Mouse (Mus musculus) left cerebral cortex, postnatal 4 days (tissue): ENCODE results near the gene Evx2. TPM values are rescaled to one million over a fixed set of nuclear protein-coding genes. Genes with fewer than 3 reads are reported as not detected.

Experiments
- DNase-seq: peaks from one replicate; pipeline ENCODE4 v3.0.0-alpha.2; 2022
- intact Hi-C: fragments of 180-260 bp; cut with DNase I; formaldehyde crosslinking; loops from one replicate; pipeline ENCODE4 v1.15.1; 2025
- total RNA-seq, 2 experiments: library from RNA; stranded (reverse); gene quantifications; 2 replicates each; pipeline ENCODE4 v1.2.3; 2021

Evx2 gene
- total RNA-seq, 2 experiments from 2014 or later = not detected

DNA sequence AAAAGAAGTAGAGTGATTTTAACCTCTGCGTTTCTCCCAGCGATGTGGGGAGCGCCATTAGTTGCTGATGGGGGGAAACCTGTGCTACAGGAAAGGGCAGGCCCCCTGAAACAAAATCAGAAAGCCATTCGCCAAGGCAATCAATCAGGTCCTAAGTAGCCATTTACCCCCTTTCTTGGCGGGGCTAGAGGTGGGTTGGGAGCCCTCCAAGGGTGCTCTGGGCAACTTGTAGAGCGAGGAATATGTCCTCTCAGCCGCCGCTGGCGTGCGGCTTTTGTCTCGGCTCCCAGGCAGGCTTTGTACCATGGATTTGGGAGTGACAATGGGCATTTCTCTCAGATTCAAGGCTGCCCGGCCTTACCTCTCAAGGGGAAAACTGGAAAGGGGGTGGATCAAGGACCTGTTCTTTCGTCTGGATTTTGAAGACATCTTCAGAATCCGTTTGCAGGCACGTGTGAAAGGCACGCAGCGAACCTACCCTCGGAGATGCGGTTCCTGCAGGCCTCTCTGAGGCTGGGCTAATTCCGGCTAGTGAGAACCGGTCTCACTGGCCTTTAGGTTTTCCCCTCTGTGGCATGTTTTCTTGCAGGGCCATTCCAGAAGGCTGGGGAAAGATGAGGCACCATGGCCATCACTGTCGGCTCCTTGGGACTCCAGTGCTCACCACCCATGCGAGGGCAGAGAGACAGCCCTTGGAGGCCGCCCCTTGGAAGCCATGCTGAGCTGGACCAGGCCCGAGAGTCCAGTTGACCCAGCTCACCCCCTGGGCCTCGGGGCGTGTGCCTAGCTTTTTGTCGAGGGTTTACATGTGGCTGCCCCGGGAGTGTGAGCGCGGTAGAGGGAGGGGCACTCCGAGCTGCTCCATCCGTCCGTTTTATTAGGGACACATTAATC lies 37.3 kb upstream of the Evx2 start:
- no peak for DNase-seq
- intact Hi-C loops = loop anchor here (10.0 kb wide), 1 partner anchor 1408 kb away; no protein-coding TSS in a partner anchor

DNA sequence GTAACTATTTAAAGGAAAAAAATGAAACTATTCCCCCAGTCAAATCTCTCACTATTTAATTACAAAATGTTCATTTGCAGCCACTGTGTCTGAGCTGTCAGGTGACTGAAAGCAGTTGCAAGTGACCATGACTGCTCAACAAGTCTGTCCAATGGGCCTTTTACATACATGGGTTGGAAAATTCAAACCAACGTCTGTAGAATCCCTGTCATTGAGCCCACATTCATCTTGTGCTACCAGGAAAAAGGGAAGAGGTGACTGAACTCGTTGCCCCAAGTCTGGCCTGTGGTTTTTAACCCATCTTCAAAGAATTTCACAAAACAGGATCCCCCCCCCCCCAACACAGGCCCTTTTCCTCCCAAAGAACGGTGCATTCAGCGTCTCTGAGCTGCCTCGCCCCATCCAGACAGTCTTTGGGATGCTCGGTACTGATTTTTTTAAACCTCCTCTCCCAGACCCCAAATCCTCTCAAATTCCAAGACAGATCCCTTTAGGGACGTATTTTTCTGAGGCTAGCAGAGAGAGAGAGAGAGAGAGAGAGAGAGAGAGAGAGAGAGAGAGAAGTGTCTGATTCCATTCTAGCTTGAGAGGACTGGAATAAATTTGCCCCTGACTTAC lies 36.6 kb upstream of the Evx2 start:
- no peak for DNase-seq
- intact Hi-C loops = loop anchor here (10.0 kb wide), 1 partner anchor 1409 kb away; no protein-coding TSS in a partner anchor

DNA sequence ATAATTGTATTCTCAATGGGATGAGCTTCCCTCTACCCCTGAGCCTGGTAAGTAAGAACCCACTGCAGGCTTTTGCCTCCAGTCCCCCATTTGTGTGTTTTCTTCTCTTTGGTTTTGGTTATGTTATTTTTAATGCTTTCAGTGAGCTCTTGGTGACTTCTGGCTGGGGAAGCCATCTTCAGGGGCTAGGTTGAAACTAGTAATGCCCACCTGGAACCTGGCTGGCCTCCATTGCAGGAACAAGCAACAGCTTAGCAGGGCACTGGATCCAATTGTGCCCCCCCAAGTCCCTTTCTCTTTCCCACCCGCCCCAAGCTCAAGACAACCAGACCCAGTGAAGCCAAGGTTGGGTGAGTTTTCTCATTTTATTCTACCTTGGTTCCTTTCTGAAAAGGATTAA lies 36.0 kb upstream of the Evx2 start:
- no peak for DNase-seq
- intact Hi-C loops = loop anchor here (10.0 kb wide), 1 partner anchor 1409 kb away; no protein-coding TSS in a partner anchor

DNA sequence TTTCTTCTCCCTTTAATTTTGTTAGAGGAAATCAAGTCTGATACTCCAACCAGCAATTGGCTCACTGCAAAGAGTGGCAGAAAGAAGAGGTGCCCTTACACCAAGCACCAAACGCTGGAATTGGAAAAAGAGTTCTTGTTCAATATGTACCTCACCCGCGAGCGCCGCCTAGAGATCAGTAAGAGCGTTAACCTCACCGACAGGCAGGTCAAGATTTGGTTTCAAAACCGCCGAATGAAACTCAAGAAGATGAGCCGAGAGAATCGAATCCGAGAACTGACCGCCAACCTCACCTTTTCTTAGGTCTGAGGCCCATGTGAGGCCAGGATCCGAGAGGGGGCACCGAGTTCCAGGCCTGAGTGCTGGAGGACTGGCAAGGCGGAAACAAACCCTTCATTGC lies 34.7 kb upstream of the Evx2 start:
- intact Hi-C loops = loop anchor here (10.0 kb wide), 1 partner anchor 1411 kb away; no protein-coding TSS in a partner anchor
- no peak for DNase-seq

DNA sequence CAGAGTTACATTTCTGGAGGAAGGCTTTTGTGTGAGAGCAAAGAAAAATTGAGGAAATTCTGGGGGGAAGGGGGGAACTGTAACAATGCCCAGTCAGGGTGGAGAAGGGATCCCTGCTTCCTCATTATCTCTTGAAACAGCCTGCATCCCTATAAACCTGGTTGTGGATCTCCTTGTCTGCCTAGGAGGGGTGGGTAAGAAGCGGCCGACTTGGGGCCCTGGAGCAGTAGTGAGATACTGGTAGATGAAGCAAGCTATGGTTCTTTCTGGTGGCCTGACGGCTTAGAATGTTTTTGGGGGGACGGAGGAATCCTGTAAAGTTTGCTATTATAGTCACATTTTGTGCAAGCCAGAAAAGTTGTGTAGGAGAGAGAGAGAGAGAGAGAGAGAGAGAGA lies 34.1 kb upstream of the Evx2 start:
- no peak for DNase-seq
- intact Hi-C loops = loop anchor here (10.0 kb wide), 1 partner anchor 1411 kb away; no protein-coding TSS in a partner anchor

DNA sequence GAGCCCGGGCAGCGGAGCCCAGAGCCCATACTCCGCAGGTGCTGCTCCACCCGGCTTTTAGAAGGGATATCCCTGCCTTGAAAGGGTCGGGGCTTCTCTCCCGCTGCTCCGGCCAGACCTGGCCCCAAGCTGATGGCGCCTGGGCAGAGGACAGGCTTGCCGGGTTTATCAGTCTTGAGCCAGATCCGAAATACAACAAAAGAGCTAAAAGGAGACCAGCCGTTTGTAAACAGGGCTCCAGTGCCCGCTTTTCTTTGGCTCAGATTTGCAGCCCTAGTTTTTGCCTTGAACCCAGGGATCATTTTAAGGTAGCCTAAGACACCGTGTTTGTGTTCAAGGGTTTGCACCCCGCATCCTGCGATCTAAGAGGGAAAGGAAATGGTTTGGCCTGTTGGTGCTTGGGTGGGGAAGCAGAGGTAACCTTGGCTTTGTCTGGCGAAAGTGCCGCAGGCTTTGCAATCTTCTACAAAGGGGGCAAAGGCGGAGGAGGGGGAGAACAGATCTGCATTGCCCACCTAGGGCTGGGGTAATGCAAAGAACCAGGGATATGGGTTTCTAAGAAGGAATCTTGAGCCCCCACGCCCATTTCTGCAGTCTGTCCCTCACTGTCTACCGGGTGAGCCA lies 33.6 kb upstream of the Evx2 start:
- intact Hi-C loops = loop anchor here (10.0 kb wide), 1 partner anchor 1412 kb away; no protein-coding TSS in a partner anchor

DNA sequence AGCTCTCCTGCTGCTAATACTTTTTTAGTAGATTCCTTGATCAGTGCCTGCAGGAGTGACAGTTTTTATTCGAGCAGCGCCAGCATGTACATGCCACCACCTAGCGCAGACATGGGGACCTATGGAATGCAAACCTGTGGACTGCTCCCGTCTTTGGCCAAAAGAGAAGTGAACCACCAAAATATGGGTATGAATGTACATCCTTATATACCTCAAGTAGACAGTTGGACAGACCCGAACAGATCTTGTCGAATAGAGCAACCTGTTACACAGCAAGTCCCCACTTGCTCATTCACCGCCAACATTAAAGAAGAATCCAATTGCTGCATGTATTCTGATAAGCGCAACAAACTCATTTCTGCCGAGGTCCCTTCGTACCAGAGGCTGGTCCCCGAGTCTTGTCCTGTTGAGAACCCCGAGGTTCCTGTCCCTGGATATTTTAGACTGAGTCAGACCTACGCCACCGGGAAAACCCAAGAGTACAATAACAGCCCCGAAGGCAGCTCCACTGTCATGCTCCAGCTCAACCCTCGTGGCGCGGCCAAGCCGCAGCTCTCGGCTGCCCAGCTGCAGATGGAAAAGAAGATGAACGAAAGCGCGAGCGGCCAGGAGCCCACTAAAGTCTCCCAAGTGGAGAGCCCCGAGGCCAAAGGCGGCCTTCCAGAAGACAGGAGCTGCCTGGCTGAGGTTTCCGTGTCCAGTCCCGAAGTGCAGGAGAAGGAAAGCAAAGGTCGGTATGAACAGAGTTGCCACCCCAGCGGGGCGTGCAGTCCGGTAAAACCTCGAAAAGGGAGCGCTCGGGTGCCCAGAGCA lies 32.8 kb upstream of the Evx2 start:
- intact Hi-C loops = loop anchor here (10.0 kb wide), 1 partner anchor 1413 kb away; no protein-coding TSS in a partner anchor
- DNase-seq = no peak

More for the DNA sequence above, 33.6 kb upstream of the Evx2 start:
- no peak for DNase-seq

DNA sequence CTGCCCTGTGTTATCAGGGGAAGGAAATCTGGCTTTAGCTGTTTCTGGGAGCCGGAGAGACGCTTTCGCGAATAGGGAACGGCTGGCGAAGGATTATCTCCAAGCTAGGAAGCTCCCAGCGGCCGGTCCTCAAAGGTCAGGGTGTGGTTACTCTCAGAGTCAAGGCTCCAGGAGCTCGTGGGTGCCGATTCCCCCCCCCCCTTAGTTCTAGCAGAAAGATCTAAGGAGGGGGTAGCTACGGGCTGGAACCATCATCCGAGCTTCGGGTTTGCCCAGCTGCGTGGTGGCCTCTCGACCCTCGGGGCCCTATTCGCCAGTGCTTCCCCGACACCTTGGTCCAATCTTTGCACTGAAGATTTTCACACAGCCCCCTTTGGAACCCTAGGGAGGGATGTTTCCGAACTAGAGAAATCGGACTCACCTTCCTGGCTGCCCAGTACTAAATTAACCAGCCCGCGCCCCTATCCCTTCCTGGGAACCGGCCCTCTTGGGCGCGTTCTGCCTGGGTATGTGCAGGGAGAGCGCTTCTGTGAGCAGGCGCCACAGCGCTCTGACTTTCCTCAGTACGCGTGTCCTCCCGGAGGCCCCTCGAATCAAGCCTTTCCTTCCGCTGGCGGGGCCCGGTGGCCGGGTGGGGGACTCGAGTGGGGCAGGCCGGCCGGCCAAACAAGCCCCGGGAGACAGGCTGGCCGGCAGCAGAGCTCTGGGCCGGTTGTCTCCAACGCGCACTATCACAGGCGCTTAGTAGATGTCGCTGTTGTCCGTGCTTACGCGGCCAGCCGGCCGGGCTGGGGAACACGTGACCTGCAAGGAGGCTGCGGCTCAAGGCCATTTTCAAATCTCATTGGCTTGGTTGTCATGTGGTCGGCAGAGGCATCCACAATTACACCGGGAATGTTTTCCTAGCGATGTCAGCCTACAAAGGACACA lies 31.9 kb upstream of the Evx2 start, which contains the start of gene Hoxd10:
Gene Hoxd10, plus strand, starts transcription at position 903 of the 930 bp plus-strand sequence.
- intact Hi-C loops = loop anchor here (10.0 kb wide), 1 partner anchor 1414 kb away; no protein-coding TSS in a partner anchor
- peak; percentile 52 for DNase-seq

DNA sequence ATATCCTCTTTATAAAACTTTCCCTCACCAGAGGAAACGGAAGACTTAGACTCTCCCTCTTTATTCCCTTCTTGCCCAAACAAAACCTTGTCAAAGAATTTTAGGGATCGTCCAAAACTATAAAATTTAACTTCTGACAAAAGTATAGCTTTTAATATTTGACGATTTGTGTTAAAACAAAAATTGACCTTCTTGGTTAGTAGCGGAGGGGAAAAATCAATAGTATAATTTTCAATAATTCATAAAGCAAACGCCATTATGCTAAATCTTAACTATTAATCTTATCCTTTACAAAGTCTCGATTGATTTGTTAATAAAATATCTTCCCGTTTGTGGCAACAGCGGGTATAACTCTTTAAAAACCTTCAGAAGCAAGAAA lies 31.0 kb upstream of the Evx2 start:
- intact Hi-C loops = loop anchor here (10.0 kb wide), 1 partner anchor 1414 kb away; no protein-coding TSS in a partner anchor
- DNase-seq = no peak

DNA sequence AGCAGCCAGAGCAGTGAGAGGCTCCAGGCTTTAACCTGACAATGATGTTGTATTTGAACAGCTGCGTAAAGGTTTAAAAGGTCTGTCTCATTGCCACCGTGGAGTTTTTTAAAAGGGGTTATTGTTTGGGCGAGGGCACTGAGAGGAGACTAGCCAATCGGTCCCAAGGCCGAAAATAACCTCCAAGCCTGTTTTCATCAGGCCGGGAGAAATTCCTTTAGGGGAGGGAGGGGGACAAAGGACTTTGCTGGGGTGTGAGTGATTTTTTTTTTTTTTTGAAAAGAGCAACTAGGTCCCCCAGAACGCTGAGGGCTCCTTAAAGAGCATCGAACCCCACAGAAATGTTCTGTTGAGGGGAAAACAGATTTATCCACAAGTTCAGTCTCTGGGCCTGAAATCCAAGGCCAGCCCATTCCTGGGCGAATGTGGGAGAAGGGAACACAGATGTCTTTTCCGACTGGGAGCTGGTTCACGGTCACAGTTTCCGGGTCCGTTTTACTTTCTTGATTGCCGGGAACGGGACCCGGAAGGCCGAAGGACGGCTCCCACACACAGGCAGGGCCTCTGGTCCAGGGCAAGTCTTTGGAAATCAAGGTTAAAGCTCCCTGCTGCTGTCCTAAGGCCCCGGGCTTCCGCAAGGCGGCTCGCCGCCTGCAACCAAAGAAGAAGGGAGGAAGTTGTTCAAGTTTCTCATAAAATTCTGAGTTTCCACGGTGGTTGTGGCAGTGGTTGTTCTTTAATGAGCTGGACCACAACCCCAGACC lies 30.4 kb upstream of the Evx2 start:
- intact Hi-C loops = loop anchor here (10.0 kb wide), 1 partner anchor 1415 kb away; no protein-coding TSS in a partner anchor
- DNase-seq = no peak

DNA sequence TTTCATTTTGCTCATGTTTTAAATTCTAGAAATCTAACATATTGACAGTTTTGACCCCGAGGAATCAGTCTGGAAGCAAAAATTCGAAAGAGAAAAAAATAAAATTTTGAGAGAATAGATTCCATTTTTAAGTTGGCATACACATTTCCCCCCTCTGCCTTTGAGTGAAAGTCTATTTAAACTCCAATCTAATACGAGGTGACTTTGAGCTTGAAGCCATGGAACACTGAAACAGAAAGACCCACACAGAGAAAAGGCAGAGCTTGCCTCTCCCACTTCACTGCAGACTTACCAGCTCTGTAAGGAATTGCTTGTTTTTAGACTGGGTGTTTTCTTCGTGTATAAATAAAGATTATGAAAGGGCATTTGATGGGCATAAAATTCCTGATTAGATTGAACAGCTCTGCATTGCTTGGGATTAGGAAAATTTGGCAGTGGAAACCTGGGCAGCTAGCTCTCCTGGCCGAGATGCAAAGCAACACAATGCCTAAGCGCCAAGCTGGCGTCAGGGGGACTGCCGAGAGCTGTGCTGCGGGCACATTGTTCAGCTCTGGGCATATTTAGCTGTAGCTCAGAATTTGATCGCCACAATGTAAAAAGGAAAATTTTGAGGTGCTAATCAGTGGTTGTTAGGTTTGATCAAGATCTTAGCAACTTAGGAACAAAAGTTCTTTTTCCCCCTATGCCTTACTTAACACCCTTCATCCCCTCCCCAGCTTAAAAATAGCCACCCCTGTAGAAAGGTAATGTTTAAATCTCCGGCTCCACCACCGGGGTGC lies 29.6 kb upstream of the Evx2 start:
- no peak for DNase-seq
- intact Hi-C loops = no loop called here

DNA sequence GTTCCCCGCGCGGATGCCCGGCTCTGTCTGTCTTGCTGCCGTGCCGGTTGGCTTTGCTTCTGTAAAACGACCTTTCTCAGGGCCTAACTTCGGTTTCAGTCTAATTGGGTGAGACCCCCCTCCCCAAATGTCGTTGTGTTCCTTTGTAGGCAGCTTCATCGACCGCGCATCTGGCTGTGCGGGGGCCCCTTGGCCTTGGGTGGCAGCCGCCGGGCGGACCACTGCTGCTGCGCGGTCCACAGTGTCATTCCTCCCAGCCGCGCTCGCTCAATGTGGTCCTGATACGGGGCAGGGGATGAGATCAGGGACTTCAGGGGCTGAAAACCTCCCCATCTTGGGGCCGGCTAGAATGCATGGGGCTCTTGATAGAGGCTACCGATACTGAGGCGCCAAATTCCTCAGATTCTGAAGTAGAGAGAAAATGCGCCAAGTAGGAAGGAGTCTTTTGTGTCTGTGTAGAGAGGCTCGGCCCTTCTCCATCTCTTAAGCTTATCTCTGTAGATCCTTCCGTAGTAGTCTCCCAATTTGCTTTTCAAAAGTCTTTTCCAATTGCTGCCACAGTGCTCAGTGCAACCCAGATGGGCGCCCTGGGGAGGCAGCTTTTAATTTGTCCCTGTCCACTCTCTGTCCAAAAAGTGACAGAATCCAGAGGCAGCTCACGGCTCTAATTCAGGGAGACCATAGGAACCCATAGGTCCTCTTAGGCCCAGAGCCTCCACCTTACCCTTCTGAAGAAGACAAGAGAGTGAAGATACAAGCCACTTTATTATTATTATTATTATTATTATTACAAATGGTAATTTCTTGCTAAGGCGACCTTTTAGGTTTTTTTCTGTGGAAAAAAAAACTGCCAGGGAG lies 28.6 kb upstream of the Evx2 start:
- no peak for DNase-seq
- intact Hi-C loops = no loop called here

DNA sequence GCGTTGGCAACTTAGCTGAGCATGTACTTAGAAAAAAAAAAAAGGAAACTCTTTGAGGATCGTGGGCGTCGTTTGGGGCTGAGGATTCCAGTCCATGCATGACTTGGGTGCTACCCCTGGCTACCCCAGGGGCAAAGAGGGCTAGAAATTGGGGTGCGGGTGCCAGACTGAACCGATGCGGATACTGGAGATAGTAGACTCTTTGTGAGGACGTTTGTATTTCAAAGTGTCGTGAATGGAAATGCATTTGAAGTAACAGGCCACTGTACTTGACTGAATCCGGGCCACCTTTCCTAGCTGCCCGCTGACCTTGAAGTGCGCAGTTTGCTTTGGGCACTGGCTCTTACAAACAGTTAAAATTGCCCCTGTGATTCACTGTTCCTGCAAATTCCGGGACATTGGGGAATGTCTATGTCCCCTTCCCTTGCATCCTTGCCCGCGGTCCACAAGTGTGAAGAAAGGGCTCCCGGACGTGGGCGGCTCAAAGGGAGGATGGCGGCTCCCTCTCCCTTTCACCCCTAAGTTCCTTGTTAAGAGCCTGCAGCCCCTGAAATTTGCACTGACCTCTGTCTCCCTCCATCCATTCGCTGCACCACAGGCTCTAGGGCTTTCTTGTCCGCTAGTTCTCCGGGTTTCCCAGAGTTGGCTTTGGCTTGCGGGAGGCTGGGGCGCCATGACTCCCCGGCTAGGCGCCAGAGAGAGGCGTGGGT lies 27.8 kb upstream of the Evx2 start:
- no peak for DNase-seq
- intact Hi-C loops = no loop called here

DNA sequence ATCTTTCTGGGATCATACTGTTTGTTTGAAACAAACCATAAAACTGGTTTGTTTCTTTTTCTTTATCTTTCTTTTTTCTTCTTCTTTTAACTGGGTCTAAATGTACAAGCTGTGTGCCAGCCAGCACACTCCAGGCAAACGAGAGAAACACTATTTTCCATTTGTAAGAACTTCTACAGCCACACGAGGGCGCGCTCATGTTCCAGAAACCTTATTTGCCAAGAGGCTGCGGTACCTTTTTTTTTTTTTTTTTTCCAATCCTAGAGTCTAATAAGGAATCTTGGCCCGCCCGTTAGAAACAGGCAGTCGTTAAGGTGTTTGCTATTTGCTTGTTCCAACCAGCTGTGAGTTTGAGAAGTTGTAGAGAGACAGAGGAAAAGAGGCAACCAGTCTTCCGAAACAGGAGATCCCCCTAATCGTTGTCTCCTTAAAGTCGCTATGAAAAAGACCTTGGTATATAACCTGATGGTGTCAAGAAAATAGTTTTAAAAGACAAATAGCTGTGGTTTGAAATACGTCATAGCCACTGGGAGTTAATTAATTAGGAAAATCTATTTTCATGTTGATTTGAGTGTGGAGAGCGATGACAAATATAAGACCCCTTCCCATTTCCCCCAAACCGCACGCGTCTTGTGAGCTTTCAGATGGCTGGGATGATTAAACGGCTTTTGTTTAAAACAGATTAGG lies 27.1 kb upstream of the Evx2 start:
- intact Hi-C loops = no loop called here
- DNase-seq = peak; percentile 63

DNA sequence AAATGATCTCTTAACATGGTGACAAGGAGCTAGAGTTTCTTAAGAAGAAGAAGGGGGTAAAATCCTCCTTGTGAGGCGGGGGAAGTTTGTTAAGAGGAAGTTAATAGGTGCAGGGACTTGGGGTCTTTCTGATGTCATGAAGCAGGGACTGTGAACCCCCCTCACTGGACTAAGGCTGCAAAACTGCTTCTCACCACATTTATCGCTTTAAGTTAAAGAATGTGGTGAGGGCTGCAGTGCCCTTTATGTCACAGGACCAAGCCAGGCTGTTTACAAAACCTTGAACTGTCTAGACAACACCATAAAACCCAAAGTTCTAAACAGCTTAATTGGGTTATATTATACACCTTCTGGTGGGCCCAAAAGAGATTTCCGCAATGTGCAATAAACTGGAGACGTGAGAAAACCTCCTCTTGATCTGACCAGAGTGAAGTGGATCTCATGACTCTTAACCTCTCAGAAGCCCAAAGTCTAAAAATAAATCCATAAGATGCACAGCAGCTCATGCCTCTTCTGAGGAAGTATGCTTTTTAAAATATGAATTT lies 25.8 kb upstream of the Evx2 start:
- intact Hi-C loops = no loop called here

More for the DNA sequence above, 25.8 kb upstream of the Evx2 start:
- no peak for DNase-seq
